Mouse (Mus musculus): Measurements from ENCODE around the gene Tbx20. TPM values are rescaled to one million over a fixed set of nuclear protein-coding genes. Genes with fewer than 3 reads are reported as not detected.

The Tbx20 gene
- polyA plus RNA-seq, 1 experiment from 2014 or later = 70.1 TPM

DNA sequence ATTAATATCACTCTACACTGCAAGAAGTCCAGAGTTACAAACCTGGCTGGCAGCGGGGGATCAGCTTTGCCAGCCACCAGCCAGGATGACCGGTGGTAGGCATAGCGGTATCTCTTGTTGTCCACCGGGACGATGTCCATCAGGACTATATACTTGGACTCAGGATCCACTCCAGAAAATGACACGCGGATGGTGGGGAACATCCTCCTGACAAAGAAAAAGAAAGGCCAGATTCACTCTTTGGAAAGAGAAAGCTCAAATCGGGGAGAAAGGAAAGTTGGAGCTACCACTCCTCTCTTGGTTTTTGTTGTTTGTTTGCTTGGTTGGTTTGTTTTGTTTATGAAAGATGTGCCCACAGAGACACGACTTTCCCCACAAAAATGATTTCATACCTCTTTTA, 4.5 kb downstream of the Tbx20 start:
- H3K36me3 ChIP-seq = no peaks in the 10 kb centered on the region; the same call in 1 of the 2 replicates
- no peak for ATAC-seq (replicated peaks; ENCODE audit: insufficient number of reproducible peaks, insufficient read depth, low FRiP score, low read depth)
- H3K4me2 ChIP-seq = peak overlapping the region; percentile 64
- H3K4me3 ChIP-seq = peak overlapping the region; percentile 66
- 13% methylated on average over 9 of the region's 9 CpGs for WGBS
- peaks cover 11% of the 10 kb centered on the region for H3K4me1 ChIP-seq (replicated peaks)
- H3K9me3 ChIP-seq (replicated peaks) = no peaks in the 10 kb centered on the region
- H3K27ac ChIP-seq = peak overlapping the region; percentile 95
- H3K27me3 ChIP-seq = no peaks in the 10 kb centered on the region
- H3K9ac ChIP-seq = peak overlapping the region; percentile 97

DNA sequence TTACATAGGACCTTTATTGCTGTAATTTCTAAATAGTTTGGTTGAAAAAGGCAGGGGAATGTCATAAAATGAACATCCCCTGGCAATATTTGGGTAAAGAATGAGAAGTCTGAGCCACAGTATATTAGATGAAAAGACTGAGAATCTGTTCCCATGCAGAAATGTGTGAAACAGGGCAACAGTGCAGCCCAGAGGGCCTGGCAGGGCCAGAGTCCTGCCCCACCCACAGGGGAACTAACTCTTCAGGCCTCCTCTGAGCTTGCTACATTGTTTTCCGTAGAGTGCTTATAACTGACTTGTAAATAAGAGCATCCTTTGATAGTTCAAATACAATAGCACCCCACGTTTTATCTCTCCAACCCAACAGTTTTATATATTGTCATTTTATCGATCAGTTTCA, 7.0 kb downstream of the Tbx20 start:
- WGBS = 40% methylated on average over 3 of the region's 3 CpGs
- H3K27me3 ChIP-seq = no peaks in the 10 kb centered on the region
- H3K36me3 ChIP-seq = peaks cover 2% of the 10 kb centered on the region; the same call in 1 of the 2 replicates
- H3K4me3 ChIP-seq = peak overlapping the region; percentile 38
- H3K9ac ChIP-seq = peak overlapping the region; percentile 47
- H3K4me1 ChIP-seq (replicated peaks) = peaks cover 18% of the 10 kb centered on the region
- ATAC-seq (replicated peaks; ENCODE audit: insufficient number of reproducible peaks, insufficient read depth, low FRiP score, low read depth) = no peak
- peak overlapping the region; percentile 79 for H3K27ac ChIP-seq
- no peaks in the 10 kb centered on the region for H3K9me3 ChIP-seq (replicated peaks)
- H3K4me2 ChIP-seq = peak overlapping the region; percentile 61

DNA sequence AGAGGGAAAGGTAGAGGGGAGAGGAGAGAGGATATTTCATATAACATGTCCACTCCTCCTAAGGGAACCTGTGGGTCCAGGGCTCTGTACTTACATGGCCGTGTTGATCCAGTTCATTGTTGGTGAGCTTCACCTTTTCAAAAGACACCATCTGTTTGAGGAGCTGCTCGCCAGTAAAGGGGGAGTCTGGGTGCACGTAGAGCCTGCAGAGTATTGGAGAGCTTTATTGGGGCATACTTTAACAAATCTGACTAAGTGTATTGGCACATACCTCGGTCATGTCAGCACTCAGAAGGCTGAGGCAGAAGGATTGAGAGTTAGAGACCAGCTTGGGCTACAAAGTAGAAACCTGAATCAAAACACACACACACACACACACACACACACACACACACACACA, 8.5 kb downstream of the Tbx20 start:
- H3K36me3 ChIP-seq = peaks cover 12% of the 10 kb centered on the region; the same call in 1 of the 2 replicates
- H3K9me3 ChIP-seq (replicated peaks) = no peaks in the 10 kb centered on the region
- ATAC-seq (replicated peaks; ENCODE audit: insufficient number of reproducible peaks, insufficient read depth, low FRiP score, low read depth) = no peak
- H3K27ac ChIP-seq = peak overlapping the region; percentile 67
- H3K27me3 ChIP-seq = no peaks in the 10 kb centered on the region
- peaks cover 23% of the 10 kb centered on the region for H3K4me1 ChIP-seq (replicated peaks)
- peak overlapping the region; percentile 48 for H3K4me2 ChIP-seq
- H3K4me3 ChIP-seq = peak overlapping the region; percentile 0; the same call in 1 of the 2 replicates
- WGBS = 49% methylated on average over 4 of the region's 4 CpGs
- 0 out of 2 replicates have a peak overlapping the region, but pooled peaks have one; percentile 1 for H3K9ac ChIP-seq

DNA sequence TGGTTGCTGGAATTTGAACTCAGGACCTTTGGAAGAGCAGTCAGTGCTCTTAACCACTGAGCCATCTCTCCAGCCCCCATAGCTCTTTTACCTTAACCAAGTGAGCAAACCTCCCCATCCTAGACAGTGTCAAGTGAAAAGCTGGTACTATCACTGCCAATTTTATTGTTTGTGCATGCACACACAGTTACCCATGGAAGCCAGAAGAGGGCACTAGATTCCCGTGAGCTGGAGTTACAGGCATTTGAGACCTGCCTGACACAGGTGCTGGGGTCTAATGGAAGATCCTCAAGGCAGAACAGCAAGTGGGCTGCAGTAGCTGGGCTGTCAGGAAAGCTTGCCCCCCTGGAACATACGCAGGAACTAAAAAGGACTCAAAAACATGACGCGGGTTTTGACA, 13.6 kb downstream of the Tbx20 start:
- Histone ChIP-seq H3K4me1 (replicated peaks) (peaks cover 24% of the 10 kb centered on the region), H3K27ac (no peak overlapping the region), H3K4me2 (no peak overlapping the region), H3K4me3 (no peak overlapping the region), H3K27me3 (no peaks in the 10 kb centered on the region), H3K36me3 (peaks cover 49% of the 10 kb centered on the region), H3K9me3 (replicated peaks) (no peaks in the 10 kb centered on the region), H3K9ac (no peak overlapping the region)
- ATAC-seq (replicated peaks; ENCODE audit: insufficient number of reproducible peaks, insufficient read depth, low FRiP score, low read depth) = no peak
- WGBS = 50% methylated on average over 4 of the region's 4 CpGs

DNA sequence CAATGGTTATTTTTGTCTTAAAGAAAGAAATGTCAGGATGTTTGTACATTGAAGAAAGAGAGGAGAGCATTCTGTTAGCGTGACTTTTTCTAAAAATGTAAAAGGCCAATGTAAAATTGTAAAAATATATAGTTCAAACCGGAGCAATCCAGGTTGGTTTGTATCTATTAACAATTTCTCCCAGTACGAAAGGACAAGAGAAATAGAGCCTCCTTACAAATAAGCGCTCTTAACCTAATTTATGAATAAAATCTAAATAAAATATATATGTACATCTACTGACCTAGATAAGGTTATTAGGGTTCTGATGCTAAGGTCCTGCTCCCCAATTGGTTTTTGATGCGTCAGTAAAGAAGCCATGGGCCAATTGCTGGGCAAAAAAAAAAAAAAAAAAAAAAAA, 29.1 kb downstream of the Tbx20 start:
- Histone ChIP-seq H3K4me3 (no peak overlapping the region), H3K4me1 (replicated peaks) (peaks cover 45% of the 10 kb centered on the region), H3K4me2 (no peak overlapping the region), H3K9me3 (replicated peaks) (no peaks in the 10 kb centered on the region), H3K27ac (no peak overlapping the region), H3K27me3 (no peaks in the 10 kb centered on the region), H3K36me3 (peaks cover 67% of the 10 kb centered on the region), H3K9ac (no peak overlapping the region)
- WGBS = 89% methylated on average over 5 of the region's 5 CpGs
- ATAC-seq (replicated peaks; ENCODE audit: insufficient number of reproducible peaks, insufficient read depth, low FRiP score, low read depth) = no peak

DNA sequence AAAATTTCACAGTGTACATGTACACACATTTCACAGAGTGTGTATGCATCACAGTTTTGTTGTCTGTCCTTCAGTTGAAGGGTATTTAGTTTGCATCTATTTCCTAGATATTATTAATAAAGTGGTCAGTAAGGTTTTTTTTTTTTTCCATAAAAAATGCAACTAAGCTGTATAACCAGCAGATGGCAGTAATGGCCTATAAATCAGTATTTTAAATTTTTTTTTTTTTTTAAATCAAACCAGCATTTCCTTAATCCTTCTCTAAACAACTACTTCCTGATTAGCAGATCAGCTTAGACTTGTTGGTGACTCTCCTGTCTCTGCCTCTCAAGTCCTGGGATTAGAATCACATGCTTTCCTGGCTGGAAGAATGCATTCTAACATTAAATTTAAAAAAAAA, 72.9 kb downstream of the Tbx20 start:
- no peak for ATAC-seq (replicated peaks; ENCODE audit: insufficient number of reproducible peaks, insufficient read depth, low FRiP score, low read depth)
- no peak overlapping the region for H3K4me2 ChIP-seq
- no peaks in the 10 kb centered on the region for H3K36me3 ChIP-seq
- H3K4me3 ChIP-seq = no peak overlapping the region
- no peaks in the 10 kb centered on the region for H3K27me3 ChIP-seq
- H3K9ac ChIP-seq = no peak overlapping the region
- no peak overlapping the region for H3K27ac ChIP-seq
- no peaks in the 10 kb centered on the region for H3K9me3 ChIP-seq (replicated peaks)
- H3K4me1 ChIP-seq (replicated peaks) = peaks cover 2% of the 10 kb centered on the region

DNA sequence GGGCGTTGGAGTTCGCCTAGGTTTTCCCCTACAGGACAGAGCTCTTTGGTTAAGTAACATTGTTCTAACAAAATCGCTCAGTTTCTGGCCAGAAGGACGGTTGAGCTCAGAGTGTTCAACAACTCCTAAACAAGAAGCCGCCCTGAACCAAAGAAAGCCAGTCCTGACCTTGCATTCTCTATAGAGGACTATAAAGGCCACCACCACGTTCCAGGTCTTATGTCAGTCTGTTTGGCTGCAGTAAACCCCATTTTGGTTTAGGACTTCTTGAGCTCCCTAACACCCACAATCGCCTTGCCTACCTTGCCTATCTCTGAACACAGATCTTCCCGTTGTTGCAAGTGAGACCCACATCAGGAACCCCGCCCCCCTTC, 77.7 kb downstream of the Tbx20 start:
- ATAC-seq (replicated peaks; ENCODE audit: insufficient number of reproducible peaks, insufficient read depth, low FRiP score, low read depth) = no peak
- H3K4me3 ChIP-seq = peak overlapping the region; percentile 55
- no peak overlapping the region for H3K9ac ChIP-seq
- no peaks in the 10 kb centered on the region for H3K9me3 ChIP-seq (replicated peaks)
- no peak overlapping the region for H3K27ac ChIP-seq
- H3K4me1 ChIP-seq (replicated peaks) = peaks cover 9% of the 10 kb centered on the region
- peaks cover 5% of the 10 kb centered on the region; the same call in 1 of the 2 replicates for H3K27me3 ChIP-seq
- H3K36me3 ChIP-seq = no peaks in the 10 kb centered on the region
- WGBS = 16% methylated on average over 9 of the region's 9 CpGs
- peak overlapping the region; percentile 97 for H3K4me2 ChIP-seq

DNA sequence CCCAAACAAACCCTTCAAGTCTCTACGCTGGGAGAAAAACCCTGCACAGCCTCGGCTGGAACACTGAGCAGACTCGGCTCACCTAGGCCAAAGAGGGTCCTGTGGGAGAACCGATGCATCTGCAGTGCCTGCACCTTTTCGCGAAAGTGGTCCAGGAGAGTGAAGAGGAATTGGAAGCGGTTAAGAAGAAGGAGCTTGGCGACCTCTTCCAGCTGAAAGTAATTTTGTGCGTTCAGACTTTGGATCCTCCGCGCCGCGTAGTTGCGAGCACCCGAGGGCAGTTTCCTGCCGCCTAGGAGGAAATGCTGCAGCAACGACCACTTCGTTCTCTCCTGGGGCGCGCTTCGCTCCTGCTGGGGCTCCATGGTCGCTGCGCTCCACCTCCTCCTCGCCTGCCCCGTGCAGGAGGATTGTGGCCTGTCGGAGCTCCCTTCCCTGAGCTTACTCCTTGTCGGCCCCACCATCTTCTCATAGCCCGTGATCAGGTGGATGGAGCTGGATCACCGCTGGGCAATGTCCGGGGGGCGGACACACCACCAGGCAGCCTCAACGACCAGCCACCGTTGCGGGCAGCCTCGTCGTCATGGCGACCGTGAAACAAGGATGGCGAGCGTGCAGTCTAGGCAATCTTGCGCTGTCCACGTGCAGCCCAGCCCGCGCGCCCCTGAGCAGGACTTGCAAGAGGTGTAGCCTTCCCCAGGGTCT, 78.3 kb downstream of the Tbx20 start, which contains the start of gene Dpy19l2:
Gene Dpy19l2 (minus strand): TSS at position 594 of the 705 bp plus-strand sequence.
- Histone ChIP-seq H3K27ac (no peak within 1 kb of the TSS), H3K4me2 (peak within 1 kb of the TSS; percentile 97), H3K4me1 (replicated peaks) (peaks cover 9% of the 10 kb centered on the region), H3K9ac (peak within 1 kb of the TSS; percentile 47), H3K4me3 (peak within 1 kb of the TSS; percentile 55), H3K36me3 (no peaks in the 10 kb centered on the region), H3K9me3 (replicated peaks) (no peaks in the 10 kb centered on the region), H3K27me3 (peaks cover 5% of the 10 kb centered on the region; the same call in 1 of the 2 replicates)
- peak; percentile 67; the same call in 1 of the 2 replicates for ATAC-seq (replicated peaks; ENCODE audit: insufficient number of reproducible peaks, insufficient read depth, low FRiP score, low read depth)
- 1% methylated on average over 45 of the region's 45 CpGs for WGBS

Other genes with a start within 250 kb of the Tbx20 start
- not detected in 2 replicates for gene Cypt4, start 149.1 kb downstream of the Tbx20 start, polyA plus RNA-seq (2015; fragmentation: Nextera tagmentation; extraction: Ambion mirVana)
- gene Dpy19l2, start 78.0 kb downstream of the Tbx20 start, polyA plus RNA-seq (2015; fragmentation: Nextera tagmentation; extraction: Ambion mirVana) = 0.11 and 0.13 TPM in 2 replicates

Data from heart, embryonic 15.5 days (tissue).